Mouse (Mus musculus): ENCODE measurements around the gene Spock1.

GRCm38 (mm10) chr13:57676820-57677219 lies 231.3 kb downstream of the Spock1 start:
- TF ChIP-seq ZNF384 (IDR thresholded peaks at IDR 0.05; ENCODE audit: low read depth, low read length) (no peak), MAFK (IDR thresholded peaks at IDR 0.05; ENCODE audit: insufficient read depth, low read depth, low read length) (no peak)

Data from ES-E14 (cell line).